Mouse (Mus musculus) liver, postnatal 0 days (tissue): ENCODE results near the gene Krtap4-1.

Experiments used
- CTCF ChIP-seq: sonication (generic); IDR thresholded peaks from 2 replicates; pipeline ENCODE4 v1.5.1; 2016; ENCODE audit warnings: antibody characterized with exemption, low read depth
- EP300 ChIP-seq: IDR thresholded peaks from 2 replicates; pipeline ENCODE4 v1.6.1; 2016; ENCODE audit warnings: antibody characterized with exemption, low read depth, mild to moderate bottlenecking

DNA sequence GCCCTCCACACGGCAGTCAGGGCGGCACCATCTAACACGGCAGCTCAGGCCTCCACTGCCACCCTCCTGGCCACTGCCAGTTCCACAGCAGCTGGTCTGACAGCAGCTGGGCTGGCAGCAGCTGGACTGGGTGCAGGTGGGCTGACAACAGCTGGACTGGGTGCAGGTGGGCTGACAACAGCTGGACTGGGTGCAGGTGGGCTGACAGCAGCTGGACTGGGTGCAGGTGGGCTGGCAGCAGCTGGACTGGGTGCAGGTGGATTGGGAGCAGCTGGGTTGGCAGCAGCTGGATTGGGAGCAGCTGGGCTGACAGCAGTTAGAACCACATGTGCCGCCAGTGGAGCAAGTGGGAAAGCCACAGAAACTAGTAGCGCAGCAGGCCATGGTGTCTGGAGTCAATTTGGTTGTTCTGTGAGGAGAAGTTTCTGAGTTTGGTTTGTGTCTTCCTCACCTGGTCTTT lies 44.8 kb downstream of the Krtap4-1 start, which contains the start of gene Krtap1-4:
- TF ChIP-seq CTCF (no peak), EP300 (no peak)
